8 mouse cellular contexts compared by ENCODE assay signal in genomic region chr16:16527267-16527666, GRCm38 (mm10).
DNase-seq lines count a peak whose midpoint lies in the region; ATAC-seq and TF ChIP-seq lines count a peak whose summit lies in the region.

No protein-coding gene starts in this region.

- no peak overlapping the region for H3K9ac ChIP-seq in hindbrain, embryonic 16.5 days (ENCODE audit: low read depth, low read length)
- no peak overlapping the region for H3K9ac ChIP-seq in liver, adult 2 months (ENCODE audit: low read depth, low read length)

- 35% methylated on average over 8 of the region's 8 CpGs for WGBS in hindbrain, embryonic 16.5 days
- WGBS in liver, adult 2 months = 39% methylated on average over 8 of the region's 8 CpGs
- 91% methylated on average over 8 of the region's 8 CpGs for WGBS in thymus, adult 2 months

- peak overlapping the region; percentile 17; the same call in 1 of the 2 replicates for H3K27ac ChIP-seq in hindbrain, embryonic 16.5 days (ENCODE audit: low read depth, low read length)
- peak overlapping the region; percentile 14 for H3K27ac ChIP-seq in liver, adult 2 months (replicated peaks; ENCODE audit: insufficient read depth, low read depth, low read length)
- H3K27ac ChIP-seq in thymus, adult 2 months (ENCODE audit: control insufficient read depth, insufficient read depth, low read length) = no peak overlapping the region

- H3K4me3 ChIP-seq in hindbrain, embryonic 16.5 days (ENCODE audit: low read length) = no peak overlapping the region
- H3K4me3 ChIP-seq in liver, adult 2 months (ENCODE audit: insufficient read depth, low read depth, low read length) = peak overlapping the region; percentile 15; the same call in 1 of the 2 replicates
- H3K4me3 ChIP-seq in thymus, adult 2 months (ENCODE audit: control insufficient read depth, insufficient read depth, low read length) = no peak overlapping the region

- H3K27me3 ChIP-seq in hindbrain, embryonic 16.5 days (replicated peaks; ENCODE audit: control insufficient read depth, insufficient read depth, low read length) = no peaks in the 10 kb centered on the region
- no peaks in the 10 kb centered on the region for H3K27me3 ChIP-seq in liver, adult 2 months (ENCODE audit: control insufficient read depth, insufficient read depth, low read length)
- H3K27me3 ChIP-seq in thymus, adult 2 months (ENCODE audit: control insufficient read depth, insufficient read depth, low read length) = no peaks in the 10 kb centered on the region

- peak overlapping the region; percentile 21; the same call in 1 of the 2 replicates for H3K4me2 ChIP-seq in hindbrain, embryonic 16.5 days (ENCODE audit: low read length)

- H3K9me3 ChIP-seq in hindbrain, embryonic 16.5 days (ENCODE audit: control insufficient read depth, low read length) = no peaks in the 10 kb centered on the region

- ATAC-seq in hindbrain, embryonic 16.5 days = 0 out of 2 replicates have a peak, but pooled peaks have one; percentile 55
- peak; percentile 40 for ATAC-seq in monocyte, adult 5-6 weeks (replicated peaks; ENCODE audit: insufficient number of reproducible peaks, low FRiP score, low TSS enrichment, poor library complexity, severe bottlenecking)
- ATAC-seq in cerebellum, adult (ENCODE audit: insufficient number of reproducible peaks, low FRiP score, low TSS enrichment) = no peak

- TF ChIP-seq POLR2A in liver, adult 2 months (IDR thresholded peaks at IDR 0.05; ENCODE audit: extremely low read depth, insufficient read depth, low read length) = no peak
- TF ChIP-seq POLR2A in thymus, adult 2 months (IDR thresholded peaks at IDR 0.05; ENCODE audit: control insufficient read depth, extremely low read depth, insufficient read depth, low read length, poor library complexity) = no peak

- H3K36me3 ChIP-seq in hindbrain, embryonic 16.5 days (ENCODE audit: control insufficient read depth, insufficient read depth, low read length) = no peaks in the 10 kb centered on the region
- no peaks in the 10 kb centered on the region for H3K36me3 ChIP-seq in liver, adult 2 months (ENCODE audit: control insufficient read depth, insufficient read depth, low read length)
- H3K36me3 ChIP-seq in thymus, adult 2 months (ENCODE audit: control insufficient read depth, insufficient read depth, low read length) = no peaks in the 10 kb centered on the region

- peaks cover 12% of the 10 kb centered on the region for H3K4me1 ChIP-seq in hindbrain, embryonic 16.5 days (ENCODE audit: control insufficient read depth, insufficient read depth, low read depth, low read length)
- H3K4me1 ChIP-seq in liver, adult 2 months (ENCODE audit: control insufficient read depth, insufficient read depth, low read length) = peaks cover 21% of the 10 kb centered on the region
- no peaks in the 10 kb centered on the region for H3K4me1 ChIP-seq in thymus, adult 2 months (replicated peaks; ENCODE audit: control insufficient read depth, insufficient read depth, low read length)

- no peak for TF ChIP-seq CTCF in liver, adult 2 months (IDR thresholded peaks at IDR 0.05; ENCODE audit: low read depth, low read length)
- TF ChIP-seq CTCF in thymus, adult 2 months (IDR thresholded peaks at IDR 0.05; ENCODE audit: borderline replicate concordance, control insufficient read depth, extremely low read depth, insufficient read depth, low read length, poor library complexity) = no peak

- peak; percentile 53 for DNase-seq in urinary bladder, postnatal 14 days (ENCODE audit: low spot score)
- no peak for DNase-seq in urinary bladder, adult 2 months (ENCODE audit: low spot score)
- peak; percentile 76 for DNase-seq in gastrocnemius, adult 18-20 months (ENCODE audit: low spot score)
- peak; percentile 69 for DNase-seq in liver, adult 2 months (ENCODE audit: extremely low read depth, low read depth, low spot score)
- DNase-seq in thymus, adult 2 months = no peak

- peaks cover 15% of the 10 kb centered on the region; the same call in 1 of the 2 replicates for H3K79me2 ChIP-seq in liver, adult 2 months (ENCODE audit: control insufficient read depth, insufficient read depth, low read length)

Comparison
In these comparisons a context has a peak if more than half of its experiments do, and no peak if none do; other contexts are left out.
1. DNase-seq: peak in urinary bladder, postnatal 14 days (single experiment), gastrocnemius, adult 18-20 months (single experiment) and liver, adult 2 months (single experiment); none in urinary bladder, adult 2 months (single experiment) and thymus, adult 2 months (single experiment).